Mouse (Mus musculus) MEL (cell line): Measurements from ENCODE around the gene Frrs1l. TPM values are rescaled to one million over a fixed set of nuclear protein-coding genes. Genes with fewer than 3 reads are reported as not detected.
A peak's percentile ranks its signal among the peaks of the same experiment; 100 is the strongest.

Source experiments
- DNase-seq: peaks from one replicate; pipeline ENCODE4 v3.0.0; 2011; ENCODE audit warnings: low read depth, low spot score
- H3K27ac ChIP-seq: 2 replicates; pipeline ENCODE4 v1.5.1; 2012; ENCODE audit warnings: low read depth, mild to moderate bottlenecking, control low read depth, low read length, moderate library complexity; ENCODE audit not compliant: control insufficient read depth
- H3K27me3 ChIP-seq, 2 experiments: fragments of 150-350 bp in 1 of 2; sonication (generic) in 1 of 2; 2 replicates each; pipeline ENCODE4 v1.6.1; 2012; ENCODE audit warnings: low read length in 2 of 2, mild to moderate bottlenecking in 2 of 2, improper control_type of control experiment in 1 of 2, moderate library complexity in 1 of 2; ENCODE audit not compliant: insufficient read depth in 2 of 2, control insufficient read depth in 1 of 2
- H3K36me3 ChIP-seq, 2 experiments: 2 replicates each; pipeline ENCODE4 v1.6.1; 2012 to 2014; ENCODE audit warnings: low read length in 2 of 2, improper control_type of control experiment in 1 of 2, inconsistent platforms in 1 of 2, mild to moderate bottlenecking in 1 of 2; ENCODE audit not compliant: insufficient read depth in 2 of 2, control insufficient read depth in 1 of 2
- H3K4me1 ChIP-seq, 2 experiments: fragments of 150-350 bp in 1 of 2; sonication (generic) in 1 of 2; 2 replicates each; pipeline ENCODE4 v1.6.1; 2012; ENCODE audit warnings: low read length in 2 of 2, improper control_type of control experiment in 1 of 2, mild to moderate bottlenecking in 1 of 2; ENCODE audit not compliant: insufficient read depth in 2 of 2, control insufficient read depth in 1 of 2
- H3K4me3 ChIP-seq, 2 experiments: fragments of 150-350 bp in 1 of 2; sonication (generic) in 1 of 2; 2 replicates each; pipeline ENCODE4 v1.5.1; 2012; ENCODE audit warnings: low read depth in 2 of 2, low read length in 2 of 2, mild to moderate bottlenecking in 2 of 2, moderate library complexity in 2 of 2, control low read depth in 1 of 2, improper control_type of control experiment in 1 of 2; ENCODE audit not compliant: control insufficient read depth in 1 of 2, insufficient read depth in 1 of 2
- H3K79me2 ChIP-seq: 2 replicates; pipeline ENCODE4 v1.6.1; 2012; ENCODE audit warnings: mild to moderate bottlenecking, low read length, moderate library complexity; ENCODE audit not compliant: control insufficient read depth, poor library complexity, insufficient read depth
- H3K9ac ChIP-seq: 2 replicates; pipeline ENCODE4 v1.6.1; 2012; ENCODE audit warnings: low read depth, mild to moderate bottlenecking, control low read depth, low read length, moderate library complexity; ENCODE audit not compliant: control insufficient read depth, poor library complexity, severe bottlenecking
- H3K9me3 ChIP-seq: fragments of 150-350 bp; sonication (generic); replicated peaks from 2 replicates; pipeline ENCODE4 v1.6.1; 2012; ENCODE audit warnings: mild to moderate bottlenecking, low read length, improper control_type of control experiment, moderate library complexity; ENCODE audit not compliant: insufficient read depth
- BHLHE40 ChIP-seq: IDR thresholded peaks from 2 replicates; pipeline ENCODE4 v1.6.1; 2012; ENCODE audit warnings: low read depth, mild to moderate bottlenecking, inconsistent platforms, low read length, improper control_type of control experiment, borderline replicate concordance
- CHD1 ChIP-seq: IDR thresholded peaks from 2 replicates; pipeline ENCODE4 v1.6.1; 2012; ENCODE audit warnings: low read depth, mild to moderate bottlenecking, inconsistent platforms, low read length, improper control_type of control experiment
- CHD2 ChIP-seq: IDR thresholded peaks from 2 replicates; pipeline ENCODE4 v1.6.1; 2011; ENCODE audit warnings: low read length, improper control_type of control experiment
- CTCF ChIP-seq, 3 experiments: IDR thresholded peaks in 2 of 3; conservative IDR thresholded peaks in 1 of 3; 2 replicates each; pipeline ENCODE4 v1.5.1; 2011 to 2012; ENCODE audit warnings: low read length in 3 of 3, low read depth in 2 of 3, mild to moderate bottlenecking in 2 of 3, improper control_type of control experiment in 1 of 3, inconsistent platforms in 1 of 3, mixed read lengths in 1 of 3, moderate library complexity in 1 of 3; ENCODE audit not compliant: control insufficient read depth in 1 of 3, insufficient read depth in 1 of 3, poor library complexity in 1 of 3, severe bottlenecking in 1 of 3
- ELF1 ChIP-seq: IDR thresholded peaks from 2 replicates; pipeline ENCODE4 v1.6.1; 2014; ENCODE audit warnings: low read depth, mild to moderate bottlenecking, inconsistent platforms, low read length, improper control_type of control experiment, moderate library complexity
- EP300 ChIP-seq, 2 experiments: IDR thresholded peaks; 2 replicates each; pipeline ENCODE4 v1.6.1; 2011; ENCODE audit warnings: improper control_type of control experiment in 2 of 2, low read length in 2 of 2, low read depth in 1 of 2, mild to moderate bottlenecking in 1 of 2
- ETS1 ChIP-seq: IDR thresholded peaks from 2 replicates; pipeline ENCODE4 v1.6.1; 2012; ENCODE audit warnings: low read depth, mild to moderate bottlenecking, inconsistent platforms, low read length, improper control_type of control experiment, moderate library complexity
- GABPA ChIP-seq: IDR thresholded peaks from 2 replicates; pipeline ENCODE4 v1.6.1; 2012; ENCODE audit warnings: low read depth, mild to moderate bottlenecking, inconsistent platforms, low read length, improper control_type of control experiment, moderate library complexity
- GATA1 ChIP-seq: IDR thresholded peaks from 2 replicates; pipeline ENCODE4 v1.6.1; 2011; ENCODE audit warnings: low read depth, low read length, improper control_type of control experiment
- HCFC1 ChIP-seq: IDR thresholded peaks from 2 replicates; pipeline ENCODE4 v1.6.1; 2012; ENCODE audit warnings: low read depth, mild to moderate bottlenecking, inconsistent platforms, low read length, improper control_type of control experiment, moderate library complexity
- JUND ChIP-seq: IDR thresholded peaks from 2 replicates; pipeline ENCODE4 v1.6.1; 2011; ENCODE audit warnings: low read depth, mild to moderate bottlenecking, improper control_type of control experiment, low read length
- KAT2A ChIP-seq: conservative IDR thresholded peaks from 2 replicates; pipeline ENCODE4 v1.6.1; 2012; ENCODE audit warnings: low read depth, low read length, improper control_type of control experiment, inconsistent platforms
- MAFK ChIP-seq: IDR thresholded peaks from 2 replicates; pipeline ENCODE4 v1.6.1; 2011; ENCODE audit warnings: low read depth, mild to moderate bottlenecking, low read length, improper control_type of control experiment, borderline replicate concordance
- MXI1 ChIP-seq: IDR thresholded peaks from 2 replicates; pipeline ENCODE4 v1.6.1; 2011; ENCODE audit warnings: mild to moderate bottlenecking, low read depth, low read length, improper control_type of control experiment
- MYB ChIP-seq: IDR thresholded peaks from 2 replicates; pipeline ENCODE4 v1.6.1; 2011; ENCODE audit warnings: mild to moderate bottlenecking, low read depth, low read length, improper control_type of control experiment
- NRF1 ChIP-seq: IDR thresholded peaks from 2 replicates; pipeline ENCODE4 v1.6.1; 2014; ENCODE audit warnings: low read depth, mild to moderate bottlenecking, inconsistent platforms, low read length, improper control_type of control experiment, moderate library complexity; ENCODE audit not compliant: poor library complexity, insufficient read depth, severe bottlenecking
- POLR2A ChIP-seq, 2 experiments: IDR thresholded peaks; 2 replicates each; pipeline ENCODE4 v1.6.1; 2011 to 2012; ENCODE audit warnings: low read length in 2 of 2, mild to moderate bottlenecking in 2 of 2, control low read depth in 1 of 2, improper control_type of control experiment in 1 of 2, low read depth in 1 of 2, moderate library complexity in 1 of 2; ENCODE audit not compliant: control insufficient read depth in 1 of 2, insufficient read depth in 1 of 2, poor library complexity in 1 of 2
- POLR2AphosphoS2 ChIP-seq: IDR thresholded peaks from 2 replicates; pipeline ENCODE4 v1.6.1; 2011; ENCODE audit warnings: low read length, improper control_type of control experiment
- RAD21 ChIP-seq: IDR thresholded peaks from 2 replicates; pipeline ENCODE4 v1.6.1; 2011; ENCODE audit warnings: mild to moderate bottlenecking, low read depth, low read length, improper control_type of control experiment
- RCOR1 ChIP-seq: IDR thresholded peaks from 2 replicates; pipeline ENCODE4 v1.6.1; 2012; ENCODE audit warnings: low read depth, mild to moderate bottlenecking, inconsistent platforms, low read length, improper control_type of control experiment
- SMC3 ChIP-seq: IDR thresholded peaks from 2 replicates; pipeline ENCODE4 v1.6.1; 2011; ENCODE audit warnings: low read depth, low read length, improper control_type of control experiment
- TBP ChIP-seq: IDR thresholded peaks from 2 replicates; pipeline ENCODE4 v1.8.0; 2011; ENCODE audit warnings: low read depth, low read length, improper control_type of control experiment
- TCF12 ChIP-seq: IDR thresholded peaks from 2 replicates; pipeline ENCODE4 v1.6.1; 2014; ENCODE audit warnings: low read depth, mild to moderate bottlenecking, inconsistent platforms, low read length, improper control_type of control experiment, moderate library complexity
- USF1 ChIP-seq: IDR thresholded peaks from 2 replicates; pipeline ENCODE4 v1.6.1; 2014; ENCODE audit warnings: low read depth, mild to moderate bottlenecking, inconsistent platforms, low read length, improper control_type of control experiment, moderate library complexity
- ZC3H11A ChIP-seq: IDR thresholded peaks from 2 replicates; pipeline ENCODE4 v1.6.1; 2012; ENCODE audit warnings: low read depth, mild to moderate bottlenecking, inconsistent platforms, low read length, improper control_type of control experiment
- ZKSCAN1 ChIP-seq: IDR thresholded peaks from 2 replicates; pipeline ENCODE4 v1.6.1; 2012; ENCODE audit warnings: low read depth, mild to moderate bottlenecking, inconsistent platforms, low read length, improper control_type of control experiment, moderate library complexity
- ZMIZ1 ChIP-seq: IDR thresholded peaks from 2 replicates; pipeline ENCODE4 v1.6.1; 2012; ENCODE audit warnings: low read depth, mild to moderate bottlenecking, inconsistent platforms, low read length, improper control_type of control experiment, moderate library complexity
- polyA plus RNA-seq, 2 experiments: library from polyadenylated mRNA; stranded (reverse) in 1 of 2; unstranded in 1 of 2; fragments of >175 nt in 1 of 2; fragments of >200 nt in 1 of 2; gene quantifications; 2 replicates each; pipeline versions ENCODE4 v1.2.1 to v1.2.4; 2012; ENCODE audit warnings: low replicate concordance in 2 of 2, low read depth in 1 of 2; ENCODE audit not compliant: insufficient read length in 2 of 2, insufficient read depth in 1 of 2, missing spikeins in 1 of 2
- total RNA-seq: library from RNA; depleted of rRNA; stranded (reverse); fragments of 300-350 nt; gene quantifications from 2 replicates; pipeline ENCODE4 v1.2.3, GENCODE M21; 2012

Gene Frrs1l
- total and polyA plus RNA-seq, 3 experiments: not detected

DNA sequence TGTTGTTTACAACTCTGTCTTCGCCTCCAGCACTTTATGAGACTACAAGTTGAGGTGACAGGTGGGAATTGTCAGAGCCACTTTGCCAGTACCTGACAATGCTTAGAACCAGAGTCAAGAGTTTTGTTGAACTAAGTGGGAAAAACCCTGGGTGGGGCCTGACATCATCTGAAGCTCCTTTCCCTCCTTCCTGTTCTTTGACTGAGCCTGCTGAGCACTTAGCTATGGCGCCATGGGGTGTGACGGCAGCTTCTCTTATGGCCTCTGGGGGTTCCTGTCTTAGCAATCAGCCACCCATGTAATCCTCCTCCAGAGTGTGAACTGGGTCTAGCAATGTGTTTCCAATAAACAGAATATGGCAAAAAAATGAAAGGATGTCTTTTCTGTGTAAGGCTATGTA lies 33.3 kb upstream of the Frrs1l start:
- TF ChIP-seq CTCF (IDR thresholded peaks at IDR 0.05 in 2 of 3, conservative IDR thresholded peaks at IDR 0.05 in 1 of 3; ENCODE audit: control insufficient read depth in 1 of 3, insufficient read depth in 1 of 3, low read depth in 2 of 3, low read length in 3 of 3, poor library complexity in 1 of 3, severe bottlenecking in 1 of 3) (no peak), MXI1 (no peak), RCOR1 (no peak), MYB (no peak), ZC3H11A (no peak), TBP (no peak), CHD2 (no peak), ELF1 (no peak), BHLHE40 (no peak), ZKSCAN1 (no peak), GATA1 (no peak), SMC3 (no peak), ZMIZ1 (no peak), EP300 (IDR thresholded peaks at IDR 0.05; ENCODE audit: low read depth in 1 of 2, low read length in 2 of 2) (no peak), ETS1 (no peak), TCF12 (no peak), GABPA (no peak)
- TF ChIP-seq, all 39 proteins: peak for 0
- H3K27ac ChIP-seq: no peak overlapping the region

GRCm38 (mm10) chr4:57021288-57021687 lies 31.1 kb upstream of the Frrs1l start:
- Histone ChIP-seq H3K4me1 (no peaks in the 10 kb centered on the region), H3K27me3 (peaks cover 0 to 5% of the 10 kb centered on the region in 2 experiments; a peak in 1 of 4 replicates), H3K9me3 (no peaks in the 10 kb centered on the region), H3K27ac (no peak overlapping the region), H3K79me2 (no peaks in the 10 kb centered on the region), H3K4me3 (no peak overlapping the region), H3K36me3 (no peaks in the 10 kb centered on the region), H3K9ac (no peak overlapping the region)
- peak; percentile 29 for DNase-seq
- no peak for TF ChIP-seq ZC3H11A
- TF ChIP-seq JUND: no peak
- no peak for TF ChIP-seq POLR2AphosphoS2
- TF ChIP-seq USF1: no peak
- TF ChIP-seq MAFK: no peak
- TF ChIP-seq RAD21: peak; percentile 15
- no peak for TF ChIP-seq NRF1
- no peak for TF ChIP-seq HCFC1
- TF ChIP-seq CTCF (IDR thresholded peaks at IDR 0.05 in 2 of 3, conservative IDR thresholded peaks at IDR 0.05 in 1 of 3; ENCODE audit: control insufficient read depth in 1 of 3, insufficient read depth in 1 of 3, low read depth in 2 of 3, low read length in 3 of 3, poor library complexity in 1 of 3, severe bottlenecking in 1 of 3): peak in 2 of 3 experiments; percentile 36 to 54; a peak in 5 of 6 replicates
- TF ChIP-seq POLR2A (IDR thresholded peaks at IDR 0.05; ENCODE audit: control insufficient read depth in 1 of 2, insufficient read depth in 1 of 2, low read depth in 1 of 2, low read length in 2 of 2, poor library complexity in 1 of 2): no peak
- TF ChIP-seq CHD1: no peak
- TF ChIP-seq SMC3: peak; percentile 37
- TF ChIP-seq KAT2A: no peak

More for the DNA sequence above, 33.3 kb upstream of the Frrs1l start:
- no peak overlapping the region for H3K9ac ChIP-seq
- H3K79me2 ChIP-seq: no peaks in the 10 kb centered on the region
- H3K4me1 ChIP-seq: no peaks in the 10 kb centered on the region
- H3K27me3 ChIP-seq: peaks cover 0 to 4% of the 10 kb centered on the region in 2 experiments; a peak in 1 of 4 replicates
- H3K36me3 ChIP-seq: no peaks in the 10 kb centered on the region
- no peak overlapping the region for H3K4me3 ChIP-seq
- no peak for DNase-seq
- no peaks in the 10 kb centered on the region for H3K9me3 ChIP-seq
